13 mouse cellular contexts compared by ENCODE assay signal in genomic region chr1:160533209-160533820, GRCm38 (mm10).
DNase-seq lines count a peak whose midpoint lies in the region; ATAC-seq and TF ChIP-seq lines count a peak whose summit lies in the region.
"Had no signal": no experiment of that assay in that cellular context is flagged by ENCODE, and none has a peak within 500 bp of the region (broad histone marks: within the 10 kb centered on the region; RNA-seq: fewer than 3 reads in every experiment).

No protein-coding gene starts in this region.

- H3K27me3 ChIP-seq in heart, postnatal 0 days (ENCODE audit: control insufficient read depth, insufficient read depth, low read length) = no peaks in the 10 kb centered on the region
- no peaks in the 10 kb centered on the region for H3K27me3 ChIP-seq in forebrain, embryonic 13.5 days
- H3K27me3 ChIP-seq in hindbrain, embryonic 15.5 days = no peaks in the 10 kb centered on the region
- H3K27me3 ChIP-seq in neural tube, embryonic 14.5 days (ENCODE audit: control insufficient read depth, insufficient read depth, low read length) = no peaks in the 10 kb centered on the region
- H3K27me3 ChIP-seq: embryonic facial prominence, embryonic 13.5 days; stomach, embryonic 15.5 days had no signal

- peaks cover 18% of the 10 kb centered on the region for H3K4me1 ChIP-seq in heart, postnatal 0 days (ENCODE audit: control insufficient read depth, insufficient read depth)
- H3K4me1 ChIP-seq in forebrain, embryonic 13.5 days = peaks cover 27% of the 10 kb centered on the region
- peaks cover 19% of the 10 kb centered on the region for H3K4me1 ChIP-seq in hindbrain, embryonic 15.5 days (replicated peaks)
- peaks cover 4% of the 10 kb centered on the region; the same call in 1 of the 2 replicates for H3K4me1 ChIP-seq in neural tube, embryonic 14.5 days (ENCODE audit: control insufficient read depth, insufficient read depth, low read length)
- H3K4me1 ChIP-seq: stomach, embryonic 15.5 days had no signal

- 35% methylated on average over 6 of the region's 6 CpGs for WGBS in heart, postnatal 0 days
- 27% methylated on average over 6 of the region's 6 CpGs for WGBS in forebrain, embryonic 13.5 days
- WGBS in hindbrain, embryonic 15.5 days = 45% methylated on average over 6 of the region's 6 CpGs
- WGBS in neural tube, embryonic 14.5 days = 47% methylated on average over 6 of the region's 6 CpGs

- no peak overlapping the region for H3K4me2 ChIP-seq in heart, postnatal 0 days (ENCODE audit: low read depth, low read length)
- H3K4me2 ChIP-seq in forebrain, embryonic 13.5 days = no peak overlapping the region
- H3K4me2 ChIP-seq in hindbrain, embryonic 15.5 days = no peak overlapping the region
- H3K4me2 ChIP-seq in neural tube, embryonic 14.5 days (ENCODE audit: low read depth, low read length) = no peak overlapping the region
- H3K4me2 ChIP-seq: embryonic facial prominence, embryonic 13.5 days; stomach, embryonic 15.5 days had no signal

- no peak for ATAC-seq in heart, postnatal 0 days (ENCODE audit: insufficient read depth, low read depth)
- peak; percentile 64 for ATAC-seq in forebrain, embryonic 13.5 days
- peak; percentile 37; the same call in 1 of the 2 replicates for ATAC-seq in hindbrain, embryonic 15.5 days (ENCODE audit: low FRiP score, low read depth)
- peak; percentile 29; the same call in 1 of the 2 replicates for ATAC-seq in neural tube, embryonic 14.5 days (ENCODE audit: low read depth)
- ATAC-seq: CD4-positive, CD25-positive, alpha-beta regulatory T cell, adult 4 months had no signal

- TF ChIP-seq EP300 in heart, postnatal 0 days (IDR thresholded peaks at IDR 0.05; ENCODE audit: low read depth) = no peak

- no peak for TF ChIP-seq CTCF in heart, postnatal 0 days (IDR thresholded peaks at IDR 0.05; ENCODE audit: low read depth)

- no peak overlapping the region for H3K4me3 ChIP-seq in heart, postnatal 0 days (ENCODE audit: low read depth, low read length)
- H3K4me3 ChIP-seq in forebrain, embryonic 13.5 days = no peak overlapping the region
- H3K4me3 ChIP-seq in hindbrain, embryonic 15.5 days = no peak overlapping the region
- no peak overlapping the region for H3K4me3 ChIP-seq in neural tube, embryonic 14.5 days (ENCODE audit: low read depth, low read length)
- H3K4me3 ChIP-seq: embryonic facial prominence, embryonic 13.5 days; stomach, embryonic 15.5 days had no signal

- no peaks in the 10 kb centered on the region for H3K36me3 ChIP-seq in heart, postnatal 0 days (replicated peaks; ENCODE audit: control insufficient read depth, insufficient read depth, low read length)
- H3K36me3 ChIP-seq in forebrain, embryonic 13.5 days (ENCODE audit: poor library complexity, severe bottlenecking) = no peaks in the 10 kb centered on the region
- H3K36me3 ChIP-seq in hindbrain, embryonic 15.5 days = no peaks in the 10 kb centered on the region
- H3K36me3 ChIP-seq in neural tube, embryonic 14.5 days (ENCODE audit: control insufficient read depth, insufficient read depth, low read length) = no peaks in the 10 kb centered on the region
- H3K36me3 ChIP-seq: embryonic facial prominence, embryonic 13.5 days; stomach, embryonic 15.5 days had no signal

- H3K27ac ChIP-seq in heart, postnatal 0 days (ENCODE audit: low read depth) = peak overlapping the region; percentile 18
- H3K27ac ChIP-seq in forebrain, embryonic 13.5 days = peak overlapping the region; percentile 83
- H3K27ac ChIP-seq in hindbrain, embryonic 15.5 days (replicated peaks) = peak overlapping the region; percentile 53; the same call in 1 of the 2 replicates
- H3K27ac ChIP-seq in neural tube, embryonic 14.5 days (ENCODE audit: low read depth, low read length) = no peak overlapping the region
- H3K27ac ChIP-seq: embryonic facial prominence, embryonic 13.5 days; kidney, postnatal 0 days; stomach, embryonic 15.5 days had no signal

- DNase-seq in heart, postnatal 0 days (ENCODE audit: low spot score) = no peak
- DNase-seq in heart, postnatal 4 days = no peak
- no peak for DNase-seq in urinary bladder, postnatal 10 days (ENCODE audit: low spot score)
- DNase-seq in gastrocnemius, postnatal 10 days = no peak
- DNase-seq: cerebellum, adult 9-10 months; lung, adult 2 months had no signal

- no peak overlapping the region for H3K9ac ChIP-seq in heart, postnatal 0 days (replicated peaks; ENCODE audit: low read depth, low read length)
- no peak overlapping the region for H3K9ac ChIP-seq in forebrain, embryonic 13.5 days
- H3K9ac ChIP-seq in hindbrain, embryonic 15.5 days = no peak overlapping the region
- no peak overlapping the region for H3K9ac ChIP-seq in neural tube, embryonic 14.5 days (replicated peaks; ENCODE audit: low read depth, low read length)
- H3K9ac ChIP-seq: embryonic facial prominence, embryonic 13.5 days; stomach, embryonic 15.5 days had no signal

- H3K9me3 ChIP-seq in heart, postnatal 0 days (replicated peaks; ENCODE audit: control insufficient read depth, low read length) = no peaks in the 10 kb centered on the region
- H3K9me3 ChIP-seq in forebrain, embryonic 13.5 days (replicated peaks) = no peaks in the 10 kb centered on the region
- no peaks in the 10 kb centered on the region for H3K9me3 ChIP-seq in hindbrain, embryonic 15.5 days
- no peaks in the 10 kb centered on the region for H3K9me3 ChIP-seq in neural tube, embryonic 14.5 days (ENCODE audit: control insufficient read depth, low read length)
- H3K9me3 ChIP-seq: embryonic facial prominence, embryonic 13.5 days; stomach, embryonic 15.5 days had no signal
